Mouse (Mus musculus) gastrocnemius, postnatal 36 days (tissue): ENCODE data around the gene Agbl4. TPM values are rescaled to one million over a fixed set of nuclear protein-coding genes. Genes with fewer than 3 reads are reported as not detected.

ENCODE experiments used
- DNase-seq, 2 experiments: peaks; one replicate each; pipeline ENCODE4 v3.0.0; 2022
- intact Hi-C: fragments of 180-260 bp; cut with DNase I; formaldehyde crosslinking; loops from one replicate; pipeline ENCODE4 v1.15.1; 2025
- total RNA-seq, 2 experiments: library from RNA; stranded (reverse); gene quantifications; 2 replicates each; pipeline ENCODE4 v1.2.3; 2021

Agbl4 gene
- total RNA-seq, 2 experiments from 2014 or later, result not detected

- intact Hi-C loops, result no loop called here
These were observed 1293.6 kb downstream of the Agbl4 start for GRCm38 (mm10) chr4:111691057-111691543.

GRCm38 (mm10) chr4:111701381-111701780, 1303.9 kb downstream of the Agbl4 start:
- DNase-seq, result no peak
- intact Hi-C loops, result no loop called here

More at GRCm38 (mm10) chr4:111691057-111691543, 1293.6 kb downstream of the Agbl4 start:
- no peak for DNase-seq

- intact Hi-C loops, result no loop called here
- no peak for DNase-seq
These were observed 1306.7 kb downstream of the Agbl4 start for GRCm38 (mm10) chr4:111704126-111704525.

GRCm38 (mm10) chr4:111704975-111705374, 1307.5 kb downstream of the Agbl4 start:
- intact Hi-C loops, result no loop called here
- DNase-seq, result no peak

Other genes starting within 250 kb of the Agbl4 start
- gene Elavl4, start 45.8 kb upstream of the Agbl4 start, total RNA-seq, result not detected